Mouse (Mus musculus) CH12.LX (cell line): ENCODE measurements at regions not wholly inside any gene's neighbourhood (a gene's known extent, or its start where the extent isn't known, plus 50 kb on each side); places are given as distances from the start of the nearest gene placed in this dataset.

Experiments used
- CTCF ChIP-seq, 2 experiments: IDR thresholded peaks in 1 of 2; conservative IDR thresholded peaks in 1 of 2; 2 replicates each; pipeline ENCODE4 v1.5.1; 2011 to 2012; ENCODE audit warnings: low read depth in 2 of 2, low read length in 2 of 2, improper control_type of control experiment in 1 of 2, inconsistent platforms in 1 of 2, mild to moderate bottlenecking in 1 of 2, moderate library complexity in 1 of 2
- GABPA ChIP-seq: IDR thresholded peaks from 2 replicates; pipeline ENCODE4 v1.6.1; 2012; ENCODE audit warnings: low read depth, low read length, improper control_type of control experiment, inconsistent platforms; ENCODE audit not compliant: insufficient replicate concordance
- RAD21 ChIP-seq: IDR thresholded peaks from 2 replicates; pipeline ENCODE4 v1.6.1; 2011; ENCODE audit warnings: low read depth, mild to moderate bottlenecking, low read length, improper control_type of control experiment, moderate library complexity
- TBP ChIP-seq: conservative IDR thresholded peaks from 2 replicates; pipeline ENCODE4 v1.6.1; 2011; ENCODE audit warnings: low read depth, low read length, improper control_type of control experiment
- USF1 ChIP-seq: IDR thresholded peaks from 2 replicates; pipeline ENCODE4 v1.6.1; 2014; ENCODE audit warnings: low read depth, mild to moderate bottlenecking, inconsistent platforms, low read length, improper control_type of control experiment

DNA sequence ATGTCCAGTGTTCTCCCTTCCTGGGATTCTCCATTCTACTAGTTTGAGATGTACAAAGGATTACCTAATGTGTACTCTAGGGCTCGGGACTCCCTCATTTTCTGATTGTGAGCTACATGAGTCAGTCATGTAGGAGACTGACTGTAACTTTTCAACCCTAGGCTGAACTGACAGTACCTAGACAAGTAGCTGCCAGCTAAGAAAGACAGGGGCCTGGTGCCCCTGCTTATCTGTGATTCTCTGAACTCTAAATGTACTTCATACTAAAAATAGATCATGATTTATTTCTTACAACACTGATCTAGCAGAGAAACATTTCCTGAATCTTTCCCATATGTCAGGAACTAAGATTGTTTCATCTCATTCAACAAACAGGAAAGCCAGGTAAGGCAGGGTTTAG is 125.9 kb upstream of the Gm10181 start:
- TF ChIP-seq GABPA (no peak), CTCF (conservative IDR thresholded peaks at IDR 0.05 in 1 of 2, IDR thresholded peaks at IDR 0.05 in 1 of 2; ENCODE audit: low read depth in 2 of 2, low read length in 2 of 2) (no peak), USF1 (no peak), RAD21 (no peak), TBP (no peak)
